ENCODE assay signal across 9 mouse cellular contexts in the genomic region with DNA sequence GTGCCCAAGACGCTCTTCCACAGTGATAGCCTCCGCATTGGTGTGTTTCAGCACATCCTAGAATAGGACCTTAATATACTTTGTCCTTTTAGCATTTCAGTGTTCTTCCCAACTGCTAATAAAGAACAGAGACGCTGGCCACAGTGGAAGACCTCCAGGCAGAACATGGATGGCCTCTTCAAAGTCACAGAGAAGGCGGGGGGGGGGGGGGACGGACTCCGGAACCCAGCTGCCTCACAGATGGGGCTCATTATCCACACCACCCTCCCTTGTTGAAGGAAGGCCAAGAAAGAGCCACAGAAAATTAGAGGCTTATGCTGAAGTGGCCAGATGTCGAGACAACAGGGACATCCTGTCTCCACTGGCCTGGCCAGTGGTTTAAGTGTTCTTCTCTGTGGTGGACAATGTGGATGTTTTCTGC.
DNase-seq lines count a peak whose midpoint lies in the region.
"Had no signal": no experiment of that assay in that cellular context is flagged by ENCODE, and none has a peak within 500 bp of the region (broad histone marks: within the 10 kb centered on the region; RNA-seq: fewer than 3 reads in every experiment).

No protein-coding gene starts in this region.

- peak; percentile 52 for DNase-seq in gastrocnemius, postnatal 25 days
- no peak for DNase-seq in gastrocnemius, postnatal 10 days
- DNase-seq in urinary bladder, postnatal 36 days (ENCODE audit: low spot score in 2 of 2), result peak; percentile 4 to 7
- no peak for DNase-seq in urinary bladder, adult 2 months (ENCODE audit: low spot score)
- DNase-seq in lung, adult 18-20 months, result peak; percentile 17 to 48
- DNase-seq in yolk sac, embryonic 10.5 days (ENCODE audit: low spot score), result peak; percentile 5
- no peak for DNase-seq in left cerebral cortex, adult 11 months (ENCODE audit: low spot score)
- DNase-seq in spleen, postnatal 10 days (ENCODE audit: low spot score in 2 of 2), result no peak
- DNase-seq: liver, embryonic 13.5 days had no signal

Comparison
In these comparisons a context has a peak if more than half of its experiments do, and no peak if none do; other contexts are left out.
1. DNase-seq: peak in gastrocnemius, postnatal 25 days (single experiment), urinary bladder, postnatal 36 days (2 of 2), lung, adult 18-20 months (2 of 2) and yolk sac, embryonic 10.5 days (single experiment); none in gastrocnemius, postnatal 10 days (single experiment), urinary bladder, adult 2 months (single experiment), left cerebral cortex, adult 11 months (single experiment) and spleen, postnatal 10 days (0 of 2).